Mouse (Mus musculus) retina, adult 2 months (tissue): Measurements from ENCODE around the gene Plb1.
A peak's percentile ranks its signal among the peaks of the same experiment; 100 is the strongest.

Experiments used
- DNase-seq: peaks from one replicate; pipeline ENCODE4 v3.0.0-alpha.2; 2012; ENCODE audit warnings: low read depth, low spot score

Plb1 gene

DNA sequence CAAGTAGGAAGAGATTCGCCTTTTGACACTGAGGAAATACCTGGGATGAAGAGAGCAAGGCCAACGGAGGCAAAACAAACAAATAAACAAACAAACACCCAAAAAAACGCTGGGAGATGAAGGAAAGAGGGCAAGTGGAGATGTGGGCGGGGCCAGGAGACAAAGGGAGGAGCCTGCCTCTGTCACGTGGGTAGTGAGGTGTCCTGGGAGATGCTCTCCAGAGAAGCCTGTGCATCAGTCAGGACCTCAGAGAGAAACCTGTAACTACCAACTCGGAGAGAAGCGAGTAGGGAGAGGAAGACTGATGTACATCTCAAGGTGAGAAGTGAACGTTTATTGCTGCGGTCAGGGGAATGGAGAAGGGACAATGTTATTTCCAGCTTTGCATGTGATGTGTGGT is at the start of gene Plb1:
Plb1 (plus strand) TSS at position 235 of the 400 bp plus-strand sequence.
- no peak for DNase-seq

DNA sequence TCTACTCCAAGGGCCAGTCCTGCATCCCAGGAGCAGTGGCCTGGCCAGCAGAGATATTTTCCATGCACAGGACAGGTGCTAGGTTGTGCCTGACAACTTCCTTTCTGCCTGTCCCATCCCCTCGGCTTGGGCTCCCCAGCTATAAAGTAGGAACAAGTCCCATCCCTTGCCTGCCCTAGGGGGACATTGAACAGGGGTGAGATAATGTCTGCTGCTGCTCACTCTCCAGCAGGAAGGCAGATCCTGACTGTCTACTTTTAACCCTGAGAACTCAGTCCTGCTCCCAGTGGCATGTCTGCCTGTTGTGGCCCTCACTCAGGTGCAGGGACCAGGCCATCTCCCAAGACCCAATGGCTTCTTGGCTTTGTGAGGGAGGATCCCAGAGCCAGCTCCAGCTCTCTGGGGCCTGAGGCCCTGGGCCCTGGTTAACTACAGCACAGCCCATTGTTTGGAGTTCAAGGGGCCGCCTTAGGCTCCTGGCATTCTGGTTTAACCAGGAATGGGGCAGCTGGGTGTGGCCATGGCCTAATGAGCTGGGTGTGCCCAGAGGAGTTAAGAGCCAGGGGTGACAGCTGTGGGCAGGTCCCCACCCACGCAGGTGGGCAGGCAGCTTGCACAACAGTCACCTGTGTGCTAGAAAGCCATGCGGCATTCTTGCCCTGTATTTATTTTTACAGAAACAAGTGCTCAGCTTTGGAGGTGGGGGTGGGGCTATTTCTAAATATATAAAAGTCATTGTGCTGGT is 49.5 kb upstream of the Plb1 start:
- no peak for DNase-seq

DNA sequence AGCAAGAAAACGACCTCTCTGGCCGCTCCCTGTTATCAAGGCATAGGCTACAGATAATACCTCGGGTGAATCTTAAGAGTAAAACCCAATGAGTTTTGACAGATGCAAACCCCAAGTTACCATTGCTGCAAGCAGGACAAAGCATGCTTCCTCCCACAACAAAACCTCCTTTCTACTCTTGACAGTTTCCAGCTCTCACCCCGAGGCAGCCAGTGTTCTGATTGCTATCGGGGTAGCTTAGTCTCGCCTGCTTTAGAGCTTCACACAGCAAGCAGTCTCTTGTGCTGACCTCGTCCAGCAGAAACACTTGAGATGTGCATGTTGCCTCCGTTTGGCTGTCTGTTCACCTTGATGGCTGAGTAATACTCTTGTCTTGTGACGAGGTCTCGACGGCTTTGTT is 44.8 kb upstream of the Plb1 start:
- DNase-seq = no peak

DNA sequence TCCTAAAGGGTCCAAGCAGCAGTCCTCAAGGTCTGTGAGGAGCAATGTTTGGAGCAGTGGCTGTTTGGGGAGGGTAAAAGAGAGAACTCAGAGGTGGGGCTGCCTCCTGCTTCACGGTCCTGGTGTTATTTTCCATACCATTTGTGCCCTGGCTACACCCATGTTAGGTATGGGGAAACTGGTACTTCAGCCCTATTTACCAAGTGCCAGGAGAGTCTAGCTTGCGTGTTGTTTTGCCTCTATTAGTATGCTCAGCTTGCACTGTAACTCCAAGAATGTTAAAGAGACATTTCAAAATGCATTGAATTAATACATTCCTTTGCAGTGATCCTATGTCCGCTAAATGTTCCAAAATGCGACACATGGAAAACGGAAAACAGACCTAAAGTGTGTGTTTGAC is 41.2 kb upstream of the Plb1 start:
- DNase-seq = no peak

DNA sequence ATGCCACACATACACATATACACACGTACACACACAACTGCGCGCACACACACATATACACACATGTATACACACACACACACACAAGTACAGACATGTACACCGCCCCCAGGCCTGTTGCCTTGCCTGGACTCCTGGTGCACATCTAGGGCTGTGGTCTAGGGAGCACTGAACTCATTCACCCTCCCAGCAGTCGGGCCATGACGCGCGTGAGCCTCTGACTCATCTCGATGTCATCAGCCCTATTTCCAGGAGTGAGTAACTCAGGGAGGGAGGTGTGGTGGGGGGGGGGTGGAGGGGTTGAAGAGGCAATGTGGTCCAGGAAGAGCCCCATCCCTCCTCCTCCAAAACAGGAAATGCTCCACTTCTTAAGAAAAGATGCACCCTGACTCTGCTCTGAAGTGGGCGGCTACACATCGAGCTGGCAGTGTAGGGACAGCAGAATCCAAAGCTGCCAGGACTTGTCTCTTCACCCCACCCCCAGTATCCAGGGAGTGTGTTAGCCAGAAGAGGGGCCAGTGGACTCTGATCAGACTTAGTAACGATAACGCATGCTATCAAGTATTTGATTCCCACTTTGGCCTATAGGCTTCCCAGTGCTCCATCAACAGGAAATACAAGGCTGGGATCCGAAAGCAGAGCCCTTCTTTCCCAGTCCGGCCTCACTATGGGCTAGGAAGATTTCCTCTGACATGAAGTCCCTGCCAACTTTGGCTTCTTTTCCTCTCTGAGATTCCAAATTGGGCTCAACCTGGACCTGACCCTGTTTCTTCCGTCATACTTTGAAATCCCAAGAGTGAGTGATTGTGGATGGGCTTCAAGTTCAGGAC is 40.3 kb upstream of the Plb1 start:
- no peak for DNase-seq

- DNase-seq = no peak
Observed at GRCm38 (mm10) chr5:32194236-32194635, 38.3 kb upstream of the Plb1 start.

- no peak for DNase-seq
Observed at GRCm38 (mm10) chr5:32195857-32196609, 36.5 kb upstream of the Plb1 start.

- peak; percentile 48 for DNase-seq
Observed at GRCm38 (mm10) chr5:32197698-32198097, 34.8 kb upstream of the Plb1 start.

DNA sequence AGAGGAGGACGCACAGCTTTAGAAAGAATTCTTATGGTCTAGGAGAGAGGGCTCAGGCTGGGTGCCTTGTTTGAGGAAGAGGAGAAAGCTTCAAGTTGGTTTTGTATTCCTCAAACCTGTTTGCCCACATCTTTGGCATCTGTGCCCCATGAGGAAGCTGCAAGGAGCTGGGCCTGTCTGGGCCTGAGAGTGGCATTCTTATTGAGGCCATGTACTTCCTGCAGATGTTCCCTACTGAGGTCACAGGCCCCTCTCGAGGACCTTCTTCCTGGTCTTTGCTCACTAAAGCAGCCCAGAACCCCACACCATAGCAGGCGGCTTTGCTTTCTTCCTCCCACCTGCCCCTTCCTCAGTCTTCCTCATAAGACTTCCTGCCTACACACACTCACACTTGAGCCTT is 33.4 kb upstream of the Plb1 start:
- DNase-seq = no peak

DNA sequence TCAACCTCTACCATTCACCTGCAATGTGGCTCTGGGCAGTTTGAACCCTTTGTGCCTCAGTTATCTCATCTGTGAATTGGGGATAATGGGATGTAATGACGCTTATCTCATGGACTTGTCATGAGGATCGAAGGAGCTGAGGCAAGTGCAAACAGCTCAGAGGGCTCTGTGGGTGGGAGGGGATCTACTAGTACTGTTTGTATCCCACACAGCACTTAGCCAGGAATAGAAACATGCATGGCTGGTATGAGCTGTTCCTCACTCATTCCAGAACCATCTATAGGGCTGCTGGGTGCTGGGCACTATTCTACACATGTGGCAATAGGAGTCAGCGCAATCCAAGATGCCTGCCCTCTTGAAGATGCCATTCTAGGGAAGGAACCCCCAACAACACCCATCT is 32.9 kb upstream of the Plb1 start:
- DNase-seq = no peak

GRCm38 (mm10) chr5:32204653-32205052 is 27.9 kb upstream of the Plb1 start:
- no peak for DNase-seq

- no peak for DNase-seq
Observed at GRCm38 (mm10) chr5:32206726-32207125, 25.8 kb upstream of the Plb1 start.

GRCm38 (mm10) chr5:32208460-32208859 is 24.0 kb upstream of the Plb1 start:
- no peak for DNase-seq

DNA sequence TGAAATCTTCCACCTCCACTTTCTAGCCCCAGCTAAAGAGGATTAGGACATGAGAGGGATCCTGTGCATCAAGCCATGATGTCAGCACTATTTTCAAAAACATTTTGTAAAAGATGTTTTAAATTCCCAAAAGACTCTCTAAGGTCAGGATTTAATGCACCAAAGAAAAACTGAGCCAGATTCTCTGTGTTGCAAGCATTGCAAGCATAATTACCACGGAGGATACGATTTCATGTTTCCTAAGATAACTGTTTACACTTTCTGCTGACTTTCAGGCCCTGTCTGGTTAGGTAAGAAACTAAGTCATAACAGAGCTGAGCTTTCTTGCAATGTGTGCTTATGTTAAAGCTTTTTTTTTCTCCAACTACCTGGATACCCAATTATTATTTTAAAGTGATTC is 21.5 kb upstream of the Plb1 start:
- DNase-seq = no peak

DNA sequence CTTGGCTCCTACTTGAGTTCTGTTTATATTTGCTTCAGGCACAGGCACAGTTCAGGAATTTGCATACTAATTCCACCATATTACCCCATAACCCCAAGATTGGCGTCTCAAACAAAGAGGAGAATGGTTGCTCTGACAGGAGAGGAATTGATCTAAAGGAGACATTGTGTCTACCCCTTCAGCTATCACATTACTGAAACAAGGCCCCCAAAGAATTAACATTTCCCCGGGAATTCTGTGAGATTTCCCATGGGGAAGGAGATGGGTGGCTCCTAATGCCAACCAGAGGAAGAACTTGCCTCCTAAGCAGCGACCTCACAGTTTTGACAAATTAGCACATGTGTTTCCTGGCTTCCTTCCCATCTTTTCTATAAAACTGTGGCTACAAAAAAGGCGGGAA is 18.8 kb upstream of the Plb1 start:
- DNase-seq = no peak

DNA sequence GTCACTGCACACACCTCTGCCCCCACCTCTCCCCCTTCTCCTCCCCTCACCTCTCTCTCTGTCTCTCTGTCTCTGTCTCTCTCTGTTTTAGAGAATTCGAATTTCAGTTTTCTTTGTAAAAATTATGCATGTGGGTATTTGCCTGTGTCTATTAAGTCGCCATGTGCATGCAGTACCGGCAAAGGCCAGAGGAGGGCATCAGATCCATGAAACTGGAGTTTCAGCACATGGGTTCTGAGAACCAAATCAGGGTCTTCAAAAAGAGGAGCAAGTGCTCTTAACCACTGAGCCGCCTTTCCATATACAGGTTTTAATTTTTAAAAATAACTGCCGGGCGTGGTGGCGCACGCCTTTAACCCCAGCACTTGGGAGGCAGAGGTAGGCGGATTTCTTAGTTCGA is 17.0 kb upstream of the Plb1 start:
- DNase-seq = no peak

DNA sequence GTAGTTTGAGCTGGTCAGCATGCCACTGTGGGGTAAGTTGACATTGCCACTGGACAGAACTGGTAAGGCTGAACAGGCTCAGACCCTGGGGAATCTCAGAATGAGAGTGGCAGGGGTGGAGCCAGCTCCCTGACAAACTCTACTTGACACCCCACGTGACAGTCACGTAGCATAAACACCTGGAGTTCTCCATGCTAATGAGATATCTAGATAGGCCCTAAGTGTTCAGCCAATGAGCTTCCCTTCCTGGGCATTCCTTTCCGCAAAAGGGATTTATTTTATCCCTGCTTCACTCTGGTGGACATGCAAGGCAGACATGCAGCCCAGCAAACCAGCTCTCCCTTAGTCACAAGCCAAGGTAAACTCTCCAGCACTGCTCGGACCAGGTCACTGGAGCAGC is 16.0 kb upstream of the Plb1 start:
- no peak for DNase-seq

DNA sequence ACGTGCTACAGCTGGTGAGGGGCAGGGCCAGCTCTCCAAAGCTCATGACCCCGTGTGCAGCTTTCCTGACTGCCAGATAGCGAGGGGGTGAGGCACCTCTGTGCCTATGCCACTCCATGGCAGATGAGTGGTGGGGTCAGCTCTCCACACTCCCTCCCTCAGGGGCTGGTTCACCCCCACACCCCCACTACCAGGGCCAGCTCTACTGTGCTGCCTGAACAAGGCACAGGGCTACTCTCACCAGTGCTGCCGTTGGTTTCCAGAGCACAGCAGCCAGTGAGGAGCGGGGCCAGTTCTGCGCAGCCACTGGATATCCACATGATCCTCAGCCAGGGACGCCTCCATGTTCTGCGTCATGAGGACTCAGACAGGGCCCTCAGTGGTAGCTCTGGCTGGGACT is 15.0 kb upstream of the Plb1 start:
- no peak for DNase-seq

DNA sequence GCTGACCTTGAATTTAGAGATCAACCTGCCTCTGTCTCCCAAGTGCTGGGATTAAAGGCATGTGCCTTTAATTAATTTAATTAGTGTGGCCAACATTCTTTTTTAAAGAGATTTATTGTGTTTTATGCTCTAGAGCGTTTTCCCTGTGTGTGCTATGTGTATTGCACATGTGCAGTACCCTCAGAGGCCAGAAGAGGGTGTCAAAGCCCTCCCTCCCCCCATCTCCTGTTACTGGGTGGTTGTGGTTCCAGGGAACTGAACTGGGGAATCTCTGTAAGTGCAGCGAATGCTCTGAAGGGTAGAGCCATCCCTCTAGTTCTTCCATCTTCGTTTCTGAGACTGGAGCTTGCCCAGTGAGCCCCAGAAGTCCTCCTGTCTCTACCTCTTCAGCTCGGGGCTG is 2.1 kb upstream of the Plb1 start:
- no peak for DNase-seq

- no peak for DNase-seq
Observed at GRCm38 (mm10) chr5:32239337-32239736, 6.8 kb downstream of the Plb1 start.

- DNase-seq = no peak
Observed at GRCm38 (mm10) chr5:32240741-32241140, 8.2 kb downstream of the Plb1 start.

- DNase-seq = no peak
Observed at GRCm38 (mm10) chr5:32243286-32243885, 10.9 kb downstream of the Plb1 start.
